Mouse (Mus musculus) gastrocnemius, postnatal 36 days (tissue): ENCODE results near the gene Rbm10. TPM values are rescaled to one million over a fixed set of nuclear protein-coding genes. Genes with fewer than 3 reads are reported as not detected.

Source experiments
- DNase-seq, 2 experiments: peaks; one replicate each; pipeline ENCODE4 v3.0.0; 2022
- intact Hi-C: fragments of 180-260 bp; cut with DNase I; formaldehyde crosslinking; loops from one replicate; pipeline ENCODE4 v1.15.1; 2025
- long read RNA-seq, 2 experiments: library from polyadenylated mRNA; stranded (forward); transcript quantifications; one replicate each; pipeline ENCODE4 v2.0.0; 2021
- total RNA-seq, 2 experiments: library from RNA; stranded (reverse); gene quantifications; 2 replicates each; pipeline ENCODE4 v1.2.3; 2021

The Rbm10 gene
- total RNA-seq = 10 to 100 TPM; 11.0 to 12.4 TPM
- long read RNA-seq, experiment 1, partial matches to known transcripts = 25 of 27 reads
- long read RNA-seq, experiment 1, other reads (novel, unspliced or antisense) = 1 of 27 reads
- long read RNA-seq, experiment 2, partial matches to known transcripts = 15 of 32 reads
- long read RNA-seq, experiment 2, other reads (novel, unspliced or antisense) = 16 of 32 reads

GRCm38 (mm10) chrX:20617176-20617902 is at the start of gene Rbm10, which contains the start of gene Ndufb11:
TSS of gene Rbm10 (plus strand) at chrX:20617503.
TSS of gene Ndufb11 (minus strand) at chrX:20617619.
- peak; percentile 68 for DNase-seq
- intact Hi-C loops = no loop called here

- intact Hi-C loops = no loop called here
- no peak for DNase-seq
Measured at GRCm38 (mm10) chrX:20571024-20571423, 46.3 kb upstream of the Rbm10 start.

- intact Hi-C loops = no loop called here
- no peak for DNase-seq
Measured at GRCm38 (mm10) chrX:20572683-20573082, 44.6 kb upstream of the Rbm10 start.

DNA sequence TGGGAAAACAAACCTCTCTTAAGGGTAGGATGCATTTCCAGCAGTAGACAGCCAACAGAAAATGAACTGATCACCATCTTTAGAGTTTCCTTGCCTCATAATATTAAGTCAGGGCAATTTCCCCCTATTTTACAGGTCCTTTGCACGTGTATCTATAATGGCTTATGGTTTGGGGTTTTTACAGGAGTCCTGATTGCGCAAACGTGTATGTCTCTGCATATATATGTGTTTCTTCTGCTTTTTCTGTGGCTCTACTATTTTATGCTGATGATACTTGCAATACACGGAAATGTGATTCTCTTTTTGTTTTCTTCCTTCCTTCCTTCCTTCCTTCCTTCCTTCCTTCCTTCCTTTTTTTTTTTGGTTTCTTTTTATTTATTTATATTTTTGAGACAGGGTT is 43.4 kb upstream of the Rbm10 start:
- intact Hi-C loops = no loop called here
- no peak for DNase-seq

DNA sequence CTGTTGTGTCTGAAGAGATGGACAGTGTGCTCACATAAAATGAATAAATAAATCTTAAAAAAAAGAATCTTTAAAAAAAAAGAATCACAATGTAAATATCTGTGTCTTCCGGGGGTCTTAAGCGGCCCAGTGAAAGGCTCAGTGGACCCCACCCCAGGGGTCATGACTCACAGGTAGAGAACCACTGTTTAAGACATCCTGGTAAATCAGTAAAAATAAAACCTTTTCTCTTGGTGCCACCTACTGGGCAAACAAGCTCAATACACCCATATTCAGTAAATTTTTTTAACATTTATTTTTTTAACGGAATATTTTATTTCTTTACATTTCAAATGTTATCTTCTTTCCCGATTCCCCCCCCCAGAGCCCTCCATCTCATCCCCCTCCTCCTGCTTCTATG is 29.3 kb upstream of the Rbm10 start:
- no peak for DNase-seq
- intact Hi-C loops = no loop called here

GRCm38 (mm10) chrX:20608500-20608899 is 8.8 kb upstream of the Rbm10 start:
- intact Hi-C loops = no loop called here
- DNase-seq = no peak

DNA sequence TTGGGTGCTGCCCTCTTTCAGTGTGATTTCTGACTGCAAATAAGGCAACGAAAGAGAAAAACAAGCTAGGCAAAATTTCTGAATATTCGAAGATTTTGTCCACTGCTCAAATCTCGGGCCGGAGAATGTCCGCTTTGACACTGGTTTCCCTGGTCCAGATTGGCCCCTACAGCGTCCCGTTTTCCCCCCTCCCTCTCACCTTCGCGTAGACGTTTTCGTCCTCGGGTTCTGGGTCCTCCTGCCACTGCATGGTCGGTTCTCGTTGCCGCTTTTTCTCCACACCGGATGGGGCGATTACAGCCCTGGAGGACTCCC is 485 bp upstream of the Rbm10 start:
- intact Hi-C loops = no loop called here

GRCm38 (mm10) chrX:20617903-20618399 is 648 bp downstream of the Rbm10 start:
- DNase-seq = peak in 1 of 2 experiments; percentile 9
- intact Hi-C loops = no loop called here

More for the DNA sequence above, 485 bp upstream of the Rbm10 start:
- no peak for DNase-seq

GRCm38 (mm10) chrX:20638141-20638540 is 20.8 kb downstream of the Rbm10 start:
- no peak for DNase-seq
- intact Hi-C loops = no loop called here

DNA sequence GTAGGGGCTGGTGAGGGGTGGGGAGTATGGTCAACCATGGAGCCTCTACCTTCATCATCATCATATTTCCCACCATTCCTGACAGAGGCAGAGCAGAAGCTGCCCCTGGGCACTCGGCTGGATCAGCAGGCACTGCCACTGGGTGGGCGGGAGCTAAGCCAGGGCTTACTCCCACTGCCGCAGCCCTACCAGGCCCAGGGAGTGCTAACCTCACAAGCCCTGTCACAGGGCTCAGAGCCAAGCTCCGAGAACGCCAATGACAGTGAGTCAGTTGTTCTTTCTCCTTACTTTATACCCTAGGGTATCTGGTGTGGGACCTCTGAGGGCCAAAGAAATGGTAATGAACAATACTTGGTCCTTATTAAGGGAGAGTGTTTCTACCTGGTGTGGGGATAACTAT is 27.5 kb downstream of the Rbm10 start:
- intact Hi-C loops = no loop called here
- DNase-seq = no peak

- intact Hi-C loops = loop anchor here (5.0 kb wide), 1 partner anchor 35 kb away; no protein-coding TSS in a partner anchor
- DNase-seq = no peak
Measured at GRCm38 (mm10) chrX:20657593-20657992, 40.3 kb downstream of the Rbm10 start.

DNA sequence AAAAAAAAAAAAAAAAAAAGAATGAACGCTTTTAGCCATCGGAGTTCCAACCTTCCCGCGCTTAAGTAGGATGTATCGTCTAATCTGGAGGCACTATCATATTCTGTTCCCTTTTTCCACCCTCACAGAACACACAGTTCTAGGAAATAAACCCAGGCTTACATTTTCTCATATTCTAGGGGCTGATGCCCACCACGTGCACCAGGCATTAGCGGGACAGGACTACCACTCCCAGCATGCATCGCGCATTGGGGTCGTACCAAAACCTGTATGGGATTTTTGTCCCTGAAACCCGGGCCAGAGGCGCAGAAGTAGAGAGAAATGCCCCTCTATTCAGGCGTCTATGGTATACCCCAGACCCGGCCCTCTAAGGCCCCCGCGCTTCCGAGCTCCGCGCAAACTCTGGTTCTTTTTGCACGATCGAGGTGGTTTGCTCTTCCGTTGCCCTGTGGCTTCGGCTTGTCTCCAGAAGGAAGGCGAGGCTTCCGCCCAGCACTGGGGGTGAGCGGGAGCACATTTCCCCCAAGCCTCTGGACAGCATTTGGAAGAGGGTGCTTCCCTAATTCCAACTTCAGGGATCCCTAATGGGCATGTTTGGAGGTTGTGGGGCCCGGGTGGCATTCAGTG is 40.8 kb downstream of the Rbm10 start, which contains the start of gene Uba1:
Uba1 (plus strand) TSS at position 301 of the 627 bp plus-strand sequence.
- intact Hi-C loops = loop anchor here (5.0 kb wide), 1 partner anchor 36 kb away; no protein-coding TSS in a partner anchor

DNA sequence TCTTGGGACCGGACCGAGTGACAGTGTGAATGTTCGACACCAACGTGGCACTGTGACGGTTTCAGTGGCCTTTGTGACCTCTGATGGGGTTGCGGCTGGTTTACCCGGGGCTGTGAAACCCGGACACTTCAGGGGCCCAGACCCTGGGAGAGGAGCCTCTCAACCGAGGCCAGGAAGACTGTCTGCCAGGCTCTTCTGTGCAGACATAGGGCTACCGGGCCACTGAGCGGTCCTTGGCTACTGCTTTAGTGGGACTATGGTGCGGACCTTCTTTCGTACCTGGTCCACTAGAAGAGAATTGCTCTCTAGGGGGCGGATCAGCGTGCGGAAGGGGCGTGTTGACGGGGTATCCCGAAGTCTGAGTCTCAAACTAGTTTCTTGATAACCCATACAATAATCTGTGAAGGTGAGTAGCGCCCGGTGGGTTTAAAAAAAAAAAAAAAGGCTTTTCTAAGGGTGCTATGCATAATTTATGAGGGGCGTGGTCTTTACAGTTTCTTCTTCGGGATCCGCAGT is 41.6 kb downstream of the Rbm10 start:
- no peak for DNase-seq
- intact Hi-C loops = loop anchor here (5.0 kb wide), 1 partner anchor 37 kb away; no protein-coding TSS in a partner anchor

More for the DNA sequence above, 40.8 kb downstream of the Rbm10 start, which contains the start of gene Uba1:
- DNase-seq = peak; percentile 51 to 62

GRCm38 (mm10) chrX:20662317-20662715 is 45.0 kb downstream of the Rbm10 start:
- intact Hi-C loops = loop anchor here (1.0 to 5.0 kb wide), 2 partner anchors 109 to 155 kb away; no protein-coding TSS in a partner anchor
- DNase-seq = no peak

- DNase-seq = peak; percentile 65 to 71
- intact Hi-C loops = loop anchor here (1.0 to 5.0 kb wide), 2 partner anchors 108 to 154 kb away; no protein-coding TSS in a partner anchor
Measured at GRCm38 (mm10) chrX:20662716-20663443, 45.6 kb downstream of the Rbm10 start.

- intact Hi-C loops = loop anchor here (5.0 kb wide), 1 partner anchor 154 kb away; no protein-coding TSS in a partner anchor
- no peak for DNase-seq
Measured at GRCm38 (mm10) chrX:20663444-20663790, 46.1 kb downstream of the Rbm10 start.

GRCm38 (mm10) chrX:20687519-20688067 is 70.3 kb downstream of the Rbm10 start, which contains the start of gene Cdk16:
TSS of gene Cdk16 (plus strand) at chrX:20687954.
- DNase-seq = peak; percentile 64 to 80
- intact Hi-C loops = no loop called here

DNA sequence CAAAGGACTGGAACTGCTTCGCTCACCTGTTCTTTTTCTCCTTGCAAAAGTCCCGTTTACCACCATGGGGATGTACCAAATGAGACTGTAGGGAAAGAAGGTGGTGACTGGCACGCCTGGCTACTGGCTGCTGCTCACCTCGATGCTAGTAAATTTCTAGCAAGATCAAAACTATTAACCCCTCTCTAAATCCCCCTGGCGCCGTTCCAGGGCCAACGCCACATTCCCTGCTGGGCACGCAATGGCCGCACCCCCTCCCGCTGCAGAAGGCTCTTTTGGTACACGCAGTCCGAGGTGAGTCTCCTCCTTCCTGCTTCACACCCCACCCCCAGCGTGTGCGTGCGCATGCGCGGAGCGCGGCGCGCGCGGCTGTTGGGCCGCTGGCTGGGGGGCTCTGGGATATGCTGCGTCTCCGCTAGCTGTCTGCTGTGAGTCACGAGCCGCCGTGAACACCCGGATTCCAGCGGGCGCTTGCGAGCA is 70.8 kb downstream of the Rbm10 start:
- peak; percentile 69 to 75 for DNase-seq
- intact Hi-C loops = no loop called here

GRCm38 (mm10) chrX:20688615-20689014 is 71.3 kb downstream of the Rbm10 start:
- intact Hi-C loops = no loop called here
- peak; percentile 38 to 40 for DNase-seq

DNA sequence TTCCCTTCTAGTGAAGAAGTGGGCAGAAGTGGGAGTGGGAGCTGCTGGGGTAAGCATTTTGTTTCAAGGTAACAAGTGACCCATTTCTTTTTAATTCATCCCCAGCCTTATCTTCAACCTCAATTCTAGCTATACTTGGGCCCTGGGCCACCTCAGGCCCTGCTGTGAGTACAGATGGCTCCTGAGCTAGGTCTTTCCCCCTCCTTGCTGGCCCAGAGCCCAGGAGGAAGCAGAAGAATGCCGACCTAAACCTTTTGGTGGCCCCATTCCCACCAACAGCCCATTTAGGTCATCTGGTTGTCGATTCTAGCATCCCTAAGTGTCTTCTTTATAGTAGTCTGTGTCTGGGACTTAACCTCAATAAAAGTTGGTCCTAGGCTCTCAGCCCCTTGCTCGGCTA is 74.3 kb downstream of the Rbm10 start:
- intact Hi-C loops = no loop called here
- no peak for DNase-seq
